Mouse (Mus musculus) bone marrow, adult 2 months (tissue): Measurements from ENCODE around the gene A830031A19Rik. TPM values are rescaled to one million over a fixed set of nuclear protein-coding genes. Genes with fewer than 3 reads are reported as not detected.

Experiments
- H3K27ac ChIP-seq: fragments of 200-500 bp; 2 replicates; pipeline ENCODE4 v1.5.1; 2012; ENCODE audit warnings: low read depth, mild to moderate bottlenecking, control low read depth, inconsistent platforms, low read length; ENCODE audit not compliant: control insufficient read depth, poor library complexity, insufficient read depth
- H3K4me1 ChIP-seq: fragments of 200-500 bp; 2 replicates; pipeline ENCODE4 v1.6.1; 2011; ENCODE audit warnings: low read length; ENCODE audit not compliant: control insufficient read depth, insufficient read depth
- H3K4me3 ChIP-seq: fragments of 200-500 bp; replicated peaks from 2 replicates; pipeline ENCODE3; 2011; ENCODE audit warnings: mild to moderate bottlenecking, low read depth, low read length, control low read depth; ENCODE audit not compliant: control insufficient read depth
- CTCF ChIP-seq: fragments of 200-500 bp; IDR thresholded peaks from 2 replicates; pipeline ENCODE4 v1.5.1; 2011; ENCODE audit warnings: low read length, control low read depth; ENCODE audit not compliant: control insufficient read depth, insufficient read depth
- POLR2A ChIP-seq: fragments of 200-500 bp; IDR thresholded peaks from 2 replicates; pipeline ENCODE4 v1.6.1; 2011; ENCODE audit warnings: low read depth, mild to moderate bottlenecking, control low read depth, low read length, borderline replicate concordance; ENCODE audit not compliant: control insufficient read depth
- WGBS: fragments of 180-500 bp; shearing (Covaris S2); methylation state at CpG from one replicate; pipeline ENCODE4 v1.1.7; 2018; 5-methylcytosine and 5-hydroxymethylcytosine counted together
- polyA plus RNA-seq: library from polyadenylated mRNA; stranded (reverse); fragments of >200 nt; gene quantifications from 2 replicates; pipeline ENCODE4 v1.2.4, GENCODE M21; 2011; ENCODE audit warnings: low replicate concordance; ENCODE audit not compliant: missing spikeins, insufficient read depth, insufficient read length

A830031A19Rik gene
- polyA plus RNA-seq, 1 experiment: not detected

DNA sequence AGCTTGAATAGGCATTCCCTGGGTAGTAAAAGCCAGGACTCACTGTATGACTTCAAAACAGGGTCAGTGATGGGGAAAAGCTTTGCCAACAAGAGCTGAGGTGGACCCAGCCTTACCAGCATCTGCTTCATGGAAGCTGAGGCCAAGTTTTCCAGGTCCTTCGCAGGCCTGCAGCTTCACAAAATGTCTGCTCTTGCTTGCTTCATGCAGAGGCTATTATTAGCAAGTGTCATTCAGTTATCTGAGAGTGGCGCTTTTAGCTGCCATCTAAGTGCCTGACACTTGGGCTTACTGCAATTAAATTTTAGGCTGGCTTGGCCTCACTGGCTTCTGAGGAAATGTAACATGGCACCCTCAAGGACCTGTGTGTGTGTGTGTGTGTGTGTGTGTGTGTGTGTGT lies 35.3 kb upstream of the A830031A19Rik start:
- Histone ChIP-seq H3K27ac (no peak overlapping the region), H3K4me3 (no peak overlapping the region), H3K4me1 (peaks cover 4% of the 10 kb centered on the region)
- 83% methylated on average over 2 of the region's 2 CpGs for WGBS
- no peak for TF ChIP-seq CTCF
- TF ChIP-seq POLR2A: no peak

DNA sequence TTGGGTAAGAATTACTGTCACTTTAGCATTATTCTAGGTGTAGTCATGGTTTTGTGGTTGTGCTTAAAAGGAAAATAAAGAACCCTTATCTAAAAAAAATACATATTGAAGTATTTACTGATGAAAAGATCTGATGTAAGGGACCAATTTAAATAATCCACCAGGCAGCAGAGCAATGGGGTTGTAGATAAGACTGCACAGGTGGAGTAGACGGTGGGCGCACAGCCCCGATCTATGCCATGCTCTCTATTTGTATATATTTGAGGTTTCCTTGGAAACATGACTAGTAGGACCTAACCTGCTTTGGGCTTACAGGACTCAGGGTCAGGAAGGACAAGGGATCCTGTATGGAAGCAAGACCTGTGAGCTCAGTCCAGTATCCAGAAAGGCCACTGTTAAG lies 34.5 kb upstream of the A830031A19Rik start:
- TF ChIP-seq CTCF: no peak
- no peak for TF ChIP-seq POLR2A
- Histone ChIP-seq H3K4me1 (peaks cover 2% of the 10 kb centered on the region), H3K27ac (no peak overlapping the region), H3K4me3 (no peak overlapping the region)
- 73% methylated on average over 3 of the region's 3 CpGs for WGBS

DNA sequence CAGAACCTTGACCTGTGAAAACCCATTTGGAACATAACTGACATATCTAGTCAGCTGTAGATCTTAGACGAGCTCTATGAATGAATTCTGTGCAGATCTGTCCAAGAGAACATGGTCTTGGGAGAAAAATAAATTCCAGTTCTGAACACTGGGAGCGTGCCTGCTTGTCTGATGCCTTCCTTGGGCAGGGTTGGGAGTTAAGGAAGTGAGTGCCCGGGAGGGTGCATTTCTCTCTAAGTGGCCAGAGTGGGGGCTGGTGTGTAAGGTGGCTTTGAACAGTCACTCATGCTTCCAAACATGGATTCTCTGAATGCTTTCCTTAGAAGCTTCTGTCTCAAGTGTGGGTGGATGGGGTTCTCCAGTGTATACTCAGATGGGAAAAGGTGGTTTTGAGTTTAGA lies 34.1 kb upstream of the A830031A19Rik start:
- no peak overlapping the region for H3K27ac ChIP-seq
- TF ChIP-seq POLR2A: no peak
- no peak for TF ChIP-seq CTCF
- H3K4me3 ChIP-seq: no peak overlapping the region
- 66% methylated on average over 3 of the region's 3 CpGs for WGBS
- peaks cover 2% of the 10 kb centered on the region for H3K4me1 ChIP-seq

DNA sequence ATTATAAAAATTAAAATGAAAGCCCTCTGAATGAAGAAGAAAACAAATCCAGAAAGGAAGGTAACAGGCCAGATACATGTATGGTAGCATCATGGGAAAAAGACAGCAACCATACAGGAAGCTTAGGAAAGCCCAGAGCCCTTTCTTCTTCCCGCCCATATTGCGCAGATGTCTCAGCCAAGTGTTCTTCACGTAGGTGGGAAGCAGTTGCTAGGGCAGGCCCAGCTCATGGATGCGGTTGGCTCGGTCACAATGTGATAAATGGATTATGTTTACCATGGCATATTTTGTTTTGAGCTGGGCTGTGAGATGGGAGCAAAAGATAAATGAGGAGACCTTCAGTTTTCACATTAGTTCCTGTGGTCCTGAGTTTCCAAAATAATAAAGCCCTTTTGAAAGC lies 32.6 kb upstream of the A830031A19Rik start:
- no peak overlapping the region for H3K4me3 ChIP-seq
- WGBS: 62% methylated on average over 5 of the region's 5 CpGs
- no peak overlapping the region for H3K27ac ChIP-seq
- H3K4me1 ChIP-seq: peaks cover 4% of the 10 kb centered on the region
- no peak for TF ChIP-seq CTCF
- no peak for TF ChIP-seq POLR2A

DNA sequence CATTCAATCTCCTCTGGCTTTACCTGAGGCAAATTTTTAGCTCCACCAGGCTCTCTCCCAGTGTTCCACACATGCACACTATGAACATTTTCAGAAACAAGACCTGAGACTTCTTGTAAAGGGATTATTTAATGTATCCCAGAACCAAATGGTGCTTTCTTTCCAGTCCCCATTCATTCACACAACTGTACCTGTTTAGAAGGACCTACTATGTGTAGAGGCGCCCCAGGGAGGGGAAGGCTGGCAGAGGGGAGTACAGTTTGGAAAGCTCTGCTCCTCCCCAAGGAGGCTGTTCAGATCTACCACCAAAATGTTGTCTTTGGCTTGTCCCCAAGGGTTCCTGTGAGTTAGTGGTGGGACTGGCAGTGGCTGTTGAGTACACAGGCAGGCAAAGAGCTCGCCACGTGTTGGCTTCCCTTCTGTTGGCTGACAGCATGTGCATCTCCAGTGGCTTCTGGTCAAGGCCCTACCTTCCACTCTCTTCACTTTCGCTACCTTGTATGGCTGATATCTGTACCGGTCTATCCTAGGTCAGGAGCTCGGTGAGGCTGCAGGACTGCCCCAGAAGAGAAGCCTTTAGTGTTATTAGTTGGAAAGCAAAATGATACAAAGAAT lies 28.4 kb upstream of the A830031A19Rik start:
- no peak overlapping the region for H3K27ac ChIP-seq
- 59% methylated on average over 6 of the region's 6 CpGs for WGBS
- TF ChIP-seq CTCF: no peak
- no peak for TF ChIP-seq POLR2A
- no peak overlapping the region for H3K4me3 ChIP-seq
- peaks cover 12% of the 10 kb centered on the region for H3K4me1 ChIP-seq

DNA sequence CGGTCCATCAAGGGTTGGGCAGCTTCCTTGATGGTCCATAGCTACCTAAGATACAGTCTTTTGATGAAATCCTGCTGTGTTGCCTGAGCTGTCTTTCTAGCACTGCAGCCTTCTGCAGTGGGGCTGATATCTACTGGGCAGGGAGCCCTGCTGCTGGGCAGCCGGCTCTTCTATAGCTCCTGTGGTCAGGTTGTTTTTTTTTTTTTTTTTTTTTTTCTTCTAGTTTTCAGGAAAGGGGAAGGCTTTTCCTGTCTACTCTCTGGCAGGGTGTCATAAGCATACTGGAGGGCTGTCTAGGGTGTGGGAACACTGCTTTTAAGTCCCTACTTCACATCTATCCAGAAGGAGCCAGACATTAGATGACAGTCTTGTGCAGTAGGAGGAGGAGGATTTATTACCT lies 27.5 kb upstream of the A830031A19Rik start:
- Histone ChIP-seq H3K4me3 (no peak overlapping the region), H3K4me1 (peaks cover 11% of the 10 kb centered on the region), H3K27ac (no peak overlapping the region)
- 46% methylated on average over 2 of the region's 2 CpGs for WGBS
- TF ChIP-seq CTCF: no peak
- TF ChIP-seq POLR2A: no peak

DNA sequence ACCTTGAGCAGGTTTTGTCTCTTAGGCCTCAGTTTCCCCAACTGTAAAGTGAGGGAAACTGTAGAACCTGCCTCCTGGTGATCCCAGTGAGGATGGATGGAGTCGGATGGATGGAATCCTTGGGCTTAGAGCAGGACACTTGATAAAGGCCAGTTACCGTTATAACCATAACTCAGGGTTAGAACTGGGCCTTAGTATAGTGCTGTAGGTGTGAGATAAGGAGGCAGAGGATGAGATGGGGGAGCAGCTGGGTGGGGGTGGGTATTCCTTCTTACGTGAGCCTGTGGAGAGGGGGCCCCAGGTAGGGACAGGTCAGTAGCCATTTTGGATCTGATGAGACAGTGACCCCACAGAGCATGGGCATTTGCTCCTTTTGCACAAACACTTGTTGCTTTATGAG lies 26.8 kb upstream of the A830031A19Rik start:
- no peak for TF ChIP-seq CTCF
- TF ChIP-seq POLR2A: no peak
- H3K4me1 ChIP-seq: peaks cover 10% of the 10 kb centered on the region
- no peak overlapping the region for H3K4me3 ChIP-seq
- peak overlapping the region; percentile 22; the same call in 1 of the 2 replicates for H3K27ac ChIP-seq
- 56% methylated on average over 3 of the region's 3 CpGs for WGBS

DNA sequence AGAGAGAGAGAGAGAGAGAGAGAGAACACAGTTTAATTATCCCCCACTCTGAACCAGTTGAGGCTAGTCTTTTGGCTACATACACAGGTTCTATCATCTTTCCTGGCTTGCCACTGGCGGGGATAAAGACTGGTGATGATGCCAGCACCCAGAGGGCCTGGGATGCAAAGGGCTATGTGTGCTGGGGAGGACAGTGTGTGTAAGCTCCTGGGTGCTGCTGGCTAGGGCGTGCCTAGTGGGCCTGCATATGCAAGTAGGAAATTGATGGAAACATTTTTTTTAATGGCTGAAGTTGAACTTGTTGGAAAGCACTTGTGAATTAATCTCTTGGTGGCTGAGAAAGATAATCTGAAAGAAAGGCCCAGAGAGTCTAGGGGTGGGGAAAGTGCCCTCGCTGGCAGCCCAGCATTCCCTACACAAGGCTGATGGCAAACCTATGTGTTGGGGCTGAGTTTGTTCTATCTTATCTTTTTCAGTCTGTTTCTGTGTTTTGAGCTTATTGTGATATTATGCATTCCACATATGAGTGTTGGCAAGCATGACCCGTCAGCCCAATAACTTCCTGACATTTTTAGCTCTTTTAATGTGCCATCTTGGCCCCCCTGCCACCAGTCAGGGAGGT lies 25.7 kb upstream of the A830031A19Rik start:
- no peak overlapping the region for H3K4me3 ChIP-seq
- 56% methylated on average over 4 of the region's 4 CpGs for WGBS
- H3K4me1 ChIP-seq: peaks cover 10% of the 10 kb centered on the region

More for the DNA sequence above, 25.7 kb upstream of the A830031A19Rik start:
- TF ChIP-seq CTCF: no peak
- no peak for TF ChIP-seq POLR2A
- peak overlapping the region; percentile 55 for H3K27ac ChIP-seq
